Mouse (Mus musculus) 3T3-L1 (cell line): ENCODE measurements at regions not wholly inside any gene's neighbourhood (a gene's known extent, or its start where the extent isn't known, plus 50 kb on each side); places are given as distances from the start of the nearest gene placed in this dataset.

Experiments used
- DNase-seq: peaks from one replicate; pipeline ENCODE4 v3.0.0-alpha.2; 2015; ENCODE audit warnings: low read depth, low spot score

DNA sequence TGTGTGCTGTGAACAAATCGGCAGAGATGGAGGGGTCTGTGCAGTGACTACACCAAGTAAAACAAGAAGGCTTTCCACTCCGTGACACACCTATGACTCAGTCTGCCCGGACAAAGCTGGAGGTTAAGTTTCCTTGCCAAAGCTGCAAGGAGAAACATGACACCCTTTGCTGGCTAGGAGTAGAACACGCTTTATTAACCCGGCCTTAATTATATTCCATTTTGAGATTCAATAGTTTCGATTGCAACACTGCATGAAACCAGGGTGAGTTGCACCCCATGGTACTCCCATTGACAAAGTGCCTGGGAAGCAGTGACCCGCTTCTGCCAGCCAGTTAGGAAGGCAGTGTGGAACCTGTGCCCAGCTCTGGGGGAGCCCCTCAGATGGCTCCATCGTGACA is 256.2 kb upstream of the Gm26657 start:
- peak; percentile 84 for DNase-seq

DNA sequence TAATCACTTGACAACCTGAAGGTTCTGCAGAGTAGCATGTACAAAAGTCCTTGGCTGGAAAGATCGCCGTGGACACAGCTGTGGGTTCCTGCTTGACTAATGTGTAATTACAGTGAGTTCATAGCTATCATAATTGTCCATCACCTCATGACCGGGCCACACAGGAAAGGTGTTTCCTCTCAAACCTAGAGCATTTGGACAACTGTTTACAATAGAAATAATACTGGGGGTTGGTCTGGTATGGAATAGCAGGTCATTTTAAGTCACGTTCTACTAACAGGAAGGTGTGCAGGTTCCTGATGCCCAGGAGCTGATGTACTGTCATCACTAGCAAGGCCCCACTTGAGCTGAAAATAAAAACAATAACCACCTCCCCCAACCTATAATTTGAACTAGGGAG is 283.1 kb upstream of the Gm26657 start:
- no peak for DNase-seq

GRCm38 (mm10) chr4:56421575-56421974 is 318.3 kb upstream of the Gm26657 start:
- DNase-seq: no peak

DNA sequence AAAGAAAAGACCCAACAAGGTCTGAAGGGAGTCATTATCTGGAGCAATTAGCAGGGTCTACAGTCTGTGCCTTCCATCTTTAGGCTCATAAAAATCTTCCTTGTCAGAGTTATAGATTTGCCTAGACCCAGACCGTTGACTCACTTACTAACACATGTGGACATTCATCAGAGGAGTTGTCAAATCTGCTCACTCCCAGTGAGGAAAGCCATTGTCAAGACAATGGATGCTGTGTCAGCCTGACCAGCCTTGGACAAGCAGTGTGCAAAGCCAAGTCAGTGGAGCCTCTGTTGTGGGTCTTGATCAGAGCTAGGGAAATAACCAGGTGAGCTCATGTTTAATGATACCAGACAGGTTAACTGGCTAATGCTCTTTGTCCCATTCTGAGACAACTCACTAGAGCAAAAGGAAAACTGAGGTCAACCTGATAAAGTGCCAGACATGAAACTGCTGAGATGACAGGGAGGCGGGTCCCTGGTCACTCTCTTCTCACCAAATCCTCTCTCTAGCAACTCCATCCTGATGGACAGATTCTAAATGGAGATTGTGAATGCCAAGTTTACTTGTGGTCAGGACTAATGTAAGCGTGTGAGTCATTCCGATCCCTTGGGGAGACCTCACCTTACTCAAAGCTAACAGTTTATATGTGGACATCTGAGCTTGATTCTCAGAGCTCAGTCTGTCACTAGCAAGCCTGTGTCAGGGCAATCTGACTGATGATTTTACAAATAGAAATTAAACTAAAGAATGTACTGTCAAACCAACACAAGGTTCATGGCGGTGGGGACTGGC is 320.6 kb upstream of the Gm26657 start:
- DNase-seq: peak; percentile 99

DNA sequence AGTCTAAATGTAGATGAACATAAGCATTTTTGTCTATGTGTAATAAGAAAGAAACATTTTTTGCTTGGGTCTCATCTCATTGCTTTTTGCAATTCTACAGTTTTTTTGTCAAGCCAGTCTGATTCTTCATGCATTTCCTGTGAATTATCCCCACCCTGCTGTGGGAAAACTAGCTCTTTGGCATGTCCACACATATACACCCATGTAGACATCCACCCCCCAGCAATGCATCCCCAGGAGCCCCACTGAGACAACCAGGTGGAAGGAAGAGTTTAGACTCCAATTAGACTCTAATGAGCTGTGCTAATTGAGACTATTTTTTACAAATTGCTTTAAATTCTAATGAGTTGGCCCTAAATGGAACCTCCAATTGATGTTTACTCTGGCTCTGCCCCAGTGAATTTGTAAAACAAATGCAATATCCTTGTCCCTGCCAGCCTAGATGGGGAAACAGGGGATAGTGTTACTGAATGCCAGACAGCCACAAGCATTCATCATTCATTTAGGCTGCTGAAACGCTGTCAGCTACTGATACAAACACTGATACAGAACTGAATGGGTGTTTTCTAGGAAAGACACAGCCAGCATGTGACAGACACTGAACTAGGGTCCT is 328.7 kb upstream of the Gm26657 start:
- peak; percentile 84 for DNase-seq

GRCm38 (mm10) chr4:56393793-56394192 is 346.1 kb upstream of the Gm26657 start:
- peak; percentile 99 for DNase-seq

DNA sequence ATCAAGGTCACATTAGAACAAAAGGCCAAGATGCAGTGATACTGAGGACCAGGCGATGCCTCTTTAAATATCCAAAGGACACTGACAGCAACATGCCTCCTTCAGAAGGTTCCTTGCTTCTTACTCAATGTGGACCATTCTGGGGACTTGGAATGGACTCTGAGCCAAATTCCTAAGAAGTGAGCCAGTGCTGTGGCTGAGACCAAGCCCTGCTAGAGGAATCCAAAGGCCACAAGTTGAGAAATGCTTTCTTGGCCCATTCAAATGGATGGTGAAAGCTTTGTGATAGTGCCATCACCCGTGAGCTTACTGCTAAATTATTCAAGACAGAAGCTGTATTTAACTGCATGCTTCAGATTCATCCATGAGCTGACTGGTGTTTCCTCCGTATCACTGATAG is 352.8 kb upstream of the Gm26657 start:
- DNase-seq: peak; percentile 94

DNA sequence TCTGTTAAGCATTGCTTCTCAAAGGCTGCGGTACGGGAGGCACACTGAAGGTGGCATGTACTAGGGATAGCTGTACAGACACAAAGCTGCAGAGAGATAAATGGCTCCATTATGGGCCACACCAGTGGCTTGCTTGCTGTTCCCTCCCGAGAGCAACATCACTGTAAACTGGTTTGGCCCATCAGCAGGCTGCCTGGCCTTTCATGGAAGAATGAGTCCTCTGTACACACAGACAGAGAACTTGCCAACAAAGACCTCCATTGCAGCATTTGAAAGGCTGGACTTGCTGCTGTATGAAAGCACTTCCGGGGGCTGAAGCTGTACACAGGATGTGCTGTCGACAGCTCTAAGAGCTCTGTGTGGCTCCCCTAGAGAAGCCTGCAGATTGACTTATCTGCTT is 364.1 kb upstream of the Gm26657 start:
- DNase-seq: peak; percentile 25

- DNase-seq: peak; percentile 89
These were observed 365.4 kb upstream of the Gm26657 start for GRCm38 (mm10) chr4:56374466-56374865.

DNA sequence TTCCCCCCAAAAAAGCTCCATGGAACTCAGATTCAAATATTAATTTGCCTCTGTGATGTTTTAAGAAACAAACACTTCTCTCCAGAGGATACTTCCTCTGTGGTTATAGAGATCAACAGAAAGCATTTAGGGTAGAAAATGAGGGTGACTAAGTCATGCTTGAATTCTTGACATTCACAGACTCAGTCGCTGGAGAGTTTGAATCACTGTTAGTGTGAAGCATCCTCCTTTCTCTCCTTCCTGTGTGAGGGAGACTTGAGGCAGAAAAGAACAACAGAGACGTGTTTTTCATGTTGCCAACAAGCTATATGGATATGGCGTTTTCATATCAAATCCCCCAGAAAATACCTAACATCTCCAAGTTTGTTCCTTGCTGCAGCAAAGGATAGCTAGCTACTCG is 366.1 kb upstream of the Gm26657 start:
- DNase-seq: peak; percentile 86

- no peak for DNase-seq
These were observed 366.7 kb upstream of the Gm26657 start for GRCm38 (mm10) chr4:56373167-56373566.

GRCm38 (mm10) chr4:56372711-56373110 is 367.2 kb upstream of the Gm26657 start:
- DNase-seq: peak; percentile 61

GRCm38 (mm10) chr4:56364594-56364993 is 375.3 kb upstream of the Gm26657 start:
- DNase-seq: no peak

DNA sequence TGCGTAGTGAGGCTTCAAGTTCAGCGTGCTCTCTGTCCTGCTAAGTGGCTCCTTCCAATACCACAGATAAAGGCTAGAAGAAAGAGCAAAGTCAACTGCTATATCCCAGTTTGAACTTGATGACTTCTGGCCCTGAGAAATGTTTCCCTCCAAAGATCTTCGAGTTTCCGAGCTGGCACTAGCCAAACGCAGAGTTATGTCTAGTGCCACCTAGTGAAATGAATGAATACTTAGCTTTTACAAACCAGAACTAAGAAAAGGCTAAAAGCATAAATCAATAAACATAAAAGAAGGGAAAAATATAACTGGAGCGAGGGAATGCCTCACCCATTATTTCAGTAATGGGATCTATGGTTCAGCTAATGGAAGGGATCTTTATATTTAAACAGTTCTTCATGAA is 377.7 kb upstream of the Gm26657 start:
- peak; percentile 38 for DNase-seq

GRCm38 (mm10) chr4:56349216-56349615 is 390.7 kb upstream of the Gm26657 start:
- no peak for DNase-seq

GRCm38 (mm10) chr4:56325156-56325555 is 414.7 kb upstream of the Gm26657 start:
- peak; percentile 18 for DNase-seq

DNA sequence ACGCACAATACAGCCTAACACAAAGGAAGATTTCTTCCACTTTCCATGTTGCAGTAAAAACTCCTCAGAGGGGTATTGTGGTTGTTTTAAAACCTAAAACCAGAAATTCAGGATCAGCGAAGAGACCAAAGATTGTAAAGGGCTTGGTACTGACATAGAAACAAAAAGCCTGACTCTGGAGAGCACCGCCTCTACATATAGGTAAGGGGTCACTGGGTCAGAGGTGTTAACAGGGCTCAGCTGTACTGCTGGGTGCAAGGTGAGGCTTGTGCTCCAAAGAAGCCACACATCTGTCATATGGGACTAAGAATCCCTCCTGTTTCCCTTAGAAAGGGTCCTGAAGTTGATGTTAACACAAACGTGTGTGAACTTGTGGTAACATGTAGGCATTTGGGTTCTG is 420.7 kb upstream of the Gm26657 start:
- no peak for DNase-seq

DNA sequence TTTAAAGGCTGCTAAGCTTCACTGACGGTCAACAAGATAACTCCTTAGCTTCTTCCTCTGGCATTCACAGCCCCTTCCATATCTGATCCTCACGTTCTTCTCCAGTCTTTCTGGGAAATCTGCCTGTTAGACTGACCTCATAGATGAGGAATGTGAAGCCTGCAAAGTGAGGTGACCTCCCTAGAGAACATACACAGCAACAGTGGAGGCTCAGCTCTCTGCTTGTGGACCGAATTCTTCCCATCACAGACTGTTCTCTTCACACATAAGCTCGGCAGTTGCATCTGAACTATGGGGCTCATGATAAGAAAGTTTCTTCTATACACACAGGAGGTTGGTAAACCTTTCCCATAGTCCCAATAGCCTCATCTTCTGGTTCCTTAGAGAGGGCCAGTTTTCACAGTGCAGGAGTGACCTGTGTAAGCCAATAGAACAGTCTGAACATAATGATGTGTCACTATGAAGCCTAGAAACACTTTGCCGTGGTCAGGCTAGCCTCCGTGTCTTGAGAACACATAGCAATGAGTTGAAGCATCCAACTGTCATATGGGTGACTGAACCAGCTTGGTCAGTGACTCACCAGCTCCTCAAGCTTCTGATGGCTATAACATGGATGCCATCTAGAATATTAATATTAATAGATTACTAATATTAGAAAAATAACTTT is 434.1 kb upstream of the Gm26657 start:
- peak; percentile 87 for DNase-seq

- DNase-seq: peak; percentile 44
These were observed 435.6 kb upstream of the Gm26657 start for GRCm38 (mm10) chr4:56304275-56304674.

- no peak for DNase-seq
These were observed 451.9 kb upstream of the Gm26657 start for GRCm38 (mm10) chr4:56287980-56288379.

- DNase-seq: no peak
These were observed 455.4 kb upstream of the Gm26657 start for GRCm38 (mm10) chr4:56284490-56284889.

GRCm38 (mm10) chr4:56275836-56276235 is 464.0 kb upstream of the Gm26657 start:
- DNase-seq: no peak

DNA sequence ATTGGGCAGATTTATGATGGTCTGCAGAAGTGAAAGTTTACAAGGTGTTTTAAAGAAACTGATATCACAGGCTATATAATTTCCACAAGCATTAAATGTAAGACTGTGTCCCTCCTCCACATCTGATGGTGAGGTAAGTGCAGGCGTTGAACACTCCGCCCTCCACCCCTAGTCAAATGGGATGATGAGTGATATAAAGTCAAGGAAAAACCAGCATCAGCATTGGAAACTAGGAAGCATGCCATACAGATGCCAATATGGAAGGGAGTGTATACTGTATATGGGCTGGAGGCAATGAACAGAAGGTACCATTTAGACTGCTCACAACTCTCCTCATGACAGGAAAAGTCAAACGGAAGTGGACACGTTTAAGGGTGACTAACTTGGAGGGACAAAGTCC is 468.5 kb upstream of the Gm26657 start:
- no peak for DNase-seq
